Mouse (Mus musculus): ENCODE measurements at regions not wholly inside any gene's neighbourhood (a gene's known extent, or its start where the extent isn't known, plus 50 kb on each side); places are given as distances from the start of the nearest gene placed in this dataset.
"Not testable (repeated sequence)": the region's sequence is repeated elsewhere in the genome, so short reads cannot be mapped to it uniquely, and the experiment has no call there.

DNA sequence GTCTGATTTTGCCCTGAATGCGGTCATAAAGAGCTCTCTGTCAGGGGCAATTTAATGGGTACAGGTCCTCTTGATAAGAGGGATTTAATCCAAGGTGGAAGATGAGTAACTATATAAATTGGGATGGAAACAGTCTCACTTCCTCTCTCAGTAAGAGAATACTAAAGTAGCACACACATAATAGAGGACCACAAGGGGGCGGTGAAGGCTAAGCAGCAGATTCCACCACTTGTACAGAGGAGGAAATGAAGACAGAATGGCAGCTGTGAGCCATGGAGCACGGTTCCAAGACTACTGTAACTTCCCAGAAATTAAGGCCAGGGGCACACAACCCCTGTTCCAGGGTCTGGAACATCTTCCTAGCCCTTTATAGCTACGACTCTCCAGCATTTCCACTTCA lies 262.6 kb upstream of the Ywhaq start:
- not testable (repeated sequence) for TF ChIP-seq CTCF (IDR thresholded peaks at IDR 0.05; ENCODE audit: insufficient read depth, low read length); POLR2A (IDR thresholded peaks at IDR 0.05; ENCODE audit: borderline replicate concordance, extremely low read depth, low read depth, low read length)

All from lung, adult 2 months (tissue).